Mouse (Mus musculus) testis, adult 2 months (tissue): ENCODE data around the gene Syt12.

Source experiments
- CTCF ChIP-seq: fragments of 200-500 bp; IDR thresholded peaks from 2 replicates; pipeline ENCODE4 v1.5.1; 2012; ENCODE audit warnings: low read depth, mild to moderate bottlenecking, inconsistent platforms, low read length, moderate library complexity; ENCODE audit not compliant: control insufficient read depth, insufficient read depth, insufficient replicate concordance
- POLR2A ChIP-seq: fragments of 200-500 bp; IDR thresholded peaks from 2 replicates; pipeline ENCODE4 v1.6.1; 2012; ENCODE audit warnings: low read depth, mild to moderate bottlenecking, inconsistent platforms, low read length, moderate library complexity; ENCODE audit not compliant: control insufficient read depth

DNA sequence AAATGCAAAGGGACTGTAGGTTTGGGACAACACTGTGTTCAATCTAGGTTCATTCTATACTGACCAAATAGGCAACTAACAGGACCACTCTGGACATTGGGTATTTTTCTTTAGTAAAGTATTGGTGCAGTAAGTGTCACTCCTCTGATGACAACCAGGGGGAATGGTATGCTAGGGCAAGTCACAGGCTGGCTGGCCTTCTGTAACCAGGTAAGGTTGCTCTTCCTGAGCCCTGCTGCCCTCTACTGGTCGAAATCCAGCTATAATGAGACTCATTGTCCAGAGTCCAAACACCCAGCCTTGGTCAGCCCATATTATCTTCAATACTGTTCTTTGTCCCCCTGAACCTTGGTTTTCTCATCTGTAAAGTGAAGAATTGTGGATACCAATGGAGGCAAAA is 60.1 kb downstream of the Syt12 start:
- peak; percentile 58; the same call in 1 of the 2 replicates for TF ChIP-seq CTCF
- no peak for TF ChIP-seq POLR2A
